Mouse (Mus musculus) stomach, embryonic 14.5 days (tissue): ENCODE data around the gene Cpne8. TPM values are rescaled to one million over a fixed set of nuclear protein-coding genes. Genes with fewer than 3 reads are reported as not detected.

Experiments
- ATAC-seq: fragments of 200-750 bp; cut with Nextera tagmentation; 2 replicates; pipeline ENCODE4 v1.8.0; 2017; ENCODE audit warnings: low read depth, moderate TSS enrichment; ENCODE audit not compliant: insufficient number of reproducible peaks, insufficient read depth, low FRiP score
- H3K27ac ChIP-seq: fragments of 300-500 bp; sonication (generic); 2 replicates; pipeline ENCODE4 v1.5.1; 2014; ENCODE audit warnings: mild to moderate bottlenecking, low read length, moderate library complexity, mixed read lengths
- H3K27me3 ChIP-seq: fragments of 300-500 bp; sonication (generic); 2 replicates; pipeline ENCODE4 v1.6.1; 2014; ENCODE audit warnings: low read length, control low read depth, mixed read lengths; ENCODE audit not compliant: control insufficient read depth, insufficient read depth
- H3K36me3 ChIP-seq: fragments of 300-500 bp; sonication (generic); 2 replicates; pipeline ENCODE4 v1.6.1; 2014; ENCODE audit warnings: mild to moderate bottlenecking, control low read depth, low read length, moderate library complexity, mixed read lengths; ENCODE audit not compliant: control insufficient read depth, insufficient read depth
- H3K4me1 ChIP-seq: fragments of 300-500 bp; sonication (generic); 2 replicates; pipeline ENCODE4 v1.6.1; 2014; ENCODE audit warnings: low read length, control low read depth, mixed read lengths; ENCODE audit not compliant: control insufficient read depth, insufficient read depth
- H3K4me2 ChIP-seq: fragments of 300-500 bp; sonication (generic); replicated peaks from 2 replicates; pipeline ENCODE4 v1.6.1; 2014; ENCODE audit warnings: low read depth, low read length, control low read depth
- H3K4me3 ChIP-seq: fragments of 300-500 bp; sonication (generic); 2 replicates; pipeline ENCODE4 v1.5.1; 2014; ENCODE audit warnings: low read depth, low read length, control low read depth
- H3K9ac ChIP-seq: fragments of 300-500 bp; sonication (generic); replicated peaks from 2 replicates; pipeline ENCODE4 v1.6.1; 2014; ENCODE audit warnings: low read depth, mild to moderate bottlenecking, control low read depth, low read length, moderate library complexity, mixed read lengths
- H3K9me3 ChIP-seq: fragments of 300-500 bp; sonication (generic); 2 replicates; pipeline ENCODE4 v1.6.1; 2016; ENCODE audit warnings: low read depth, low read length, control low read depth; ENCODE audit not compliant: control insufficient read depth
- WGBS: fragments of 180-500 bp; shearing (Covaris S2); extraction: QIAGEN DNeasy Blood & Tissue Kit; methylation state at CpG from one replicate; pipeline ENCODE4 v1.1.7; 2014; 5-methylcytosine and 5-hydroxymethylcytosine counted together
- polyA plus RNA-seq: library from polyadenylated mRNA; unstranded; fragments of >200 nt; fragmentation: Nextera tagmentation; extraction: Ambion mirVana; gene quantifications from 2 replicates; pipeline ENCODE4 v1.2.1, GENCODE M21; 2014

Cpne8 gene
- polyA plus RNA-seq, 1 experiment from 2014 or later, result 14.1 TPM

DNA sequence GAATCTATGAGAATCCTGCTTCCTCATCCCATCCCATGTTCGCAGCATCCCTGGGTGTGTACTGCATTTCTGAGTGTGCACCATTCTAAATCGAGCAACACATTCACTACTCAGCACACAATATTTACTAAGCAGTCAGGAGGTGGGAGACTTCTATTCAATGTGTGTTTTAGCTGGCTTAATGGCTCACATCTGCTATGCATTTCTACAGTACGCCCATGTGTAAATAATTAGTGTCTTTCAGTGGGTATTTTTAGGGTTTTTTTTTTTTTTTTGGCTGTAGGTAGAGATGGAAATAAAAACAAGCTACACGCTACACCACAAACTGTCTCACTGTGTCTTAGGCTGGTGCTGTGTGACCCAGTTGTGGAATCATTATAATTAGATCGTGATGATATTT is 75.6 kb downstream of the Cpne8 start:
- H3K4me2 ChIP-seq, result no peak overlapping the region
- no peak overlapping the region for H3K27ac ChIP-seq
- no peaks in the 10 kb centered on the region for H3K9me3 ChIP-seq
- H3K4me1 ChIP-seq, result no peaks in the 10 kb centered on the region
- no peaks in the 10 kb centered on the region for H3K36me3 ChIP-seq
- no peak overlapping the region for H3K4me3 ChIP-seq
- no peak for ATAC-seq
- no peak overlapping the region for H3K9ac ChIP-seq
- 84% methylated on average over 5 of the region's 5 CpGs for WGBS
- no peaks in the 10 kb centered on the region for H3K27me3 ChIP-seq

DNA sequence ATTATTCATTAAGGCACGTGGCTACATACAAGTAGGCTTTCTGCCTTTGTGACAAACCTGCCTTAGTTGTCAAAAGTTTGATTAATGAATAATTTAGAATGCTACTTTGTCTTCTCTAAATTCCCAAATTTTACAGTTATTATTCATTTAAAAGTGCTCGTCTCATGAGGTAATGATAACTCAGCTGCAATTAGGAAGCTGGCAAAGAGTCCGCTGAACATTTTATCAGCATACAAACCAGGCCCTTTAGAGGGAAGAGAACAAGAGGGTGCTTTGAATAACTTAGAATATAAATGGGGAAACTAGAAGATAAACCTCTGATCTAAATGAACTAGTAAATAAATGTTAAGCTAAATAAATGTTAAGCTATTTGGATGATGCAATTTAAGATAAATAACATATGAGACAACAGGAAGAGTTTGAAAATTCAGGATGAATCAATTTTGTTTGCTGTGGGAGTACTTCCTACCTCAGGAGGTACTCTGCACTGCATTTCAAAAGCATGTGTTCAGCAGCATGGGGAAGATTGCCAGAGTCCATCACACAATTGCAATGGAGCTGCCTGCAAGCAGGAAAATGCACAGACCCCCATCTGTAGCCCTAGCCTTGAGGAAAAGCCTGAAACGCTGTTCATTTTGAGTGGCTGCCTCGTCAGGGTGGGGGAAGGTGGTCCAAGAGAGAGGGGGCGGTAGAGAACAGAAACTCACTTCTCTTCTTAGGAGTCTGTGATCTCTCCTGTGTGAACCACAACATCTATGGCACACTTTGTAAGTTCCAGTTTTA is 81.3 kb downstream of the Cpne8 start:
- H3K9me3 ChIP-seq, result no peaks in the 10 kb centered on the region
- no peaks in the 10 kb centered on the region for H3K36me3 ChIP-seq
- no peak overlapping the region for H3K4me2 ChIP-seq
- H3K4me3 ChIP-seq, result no peak overlapping the region
- H3K27me3 ChIP-seq, result no peaks in the 10 kb centered on the region
- no peak for ATAC-seq
- H3K4me1 ChIP-seq, result no peaks in the 10 kb centered on the region
- no peak overlapping the region for H3K27ac ChIP-seq
- 65% methylated on average over 6 of the region's 6 CpGs for WGBS
- H3K9ac ChIP-seq, result no peak overlapping the region

DNA sequence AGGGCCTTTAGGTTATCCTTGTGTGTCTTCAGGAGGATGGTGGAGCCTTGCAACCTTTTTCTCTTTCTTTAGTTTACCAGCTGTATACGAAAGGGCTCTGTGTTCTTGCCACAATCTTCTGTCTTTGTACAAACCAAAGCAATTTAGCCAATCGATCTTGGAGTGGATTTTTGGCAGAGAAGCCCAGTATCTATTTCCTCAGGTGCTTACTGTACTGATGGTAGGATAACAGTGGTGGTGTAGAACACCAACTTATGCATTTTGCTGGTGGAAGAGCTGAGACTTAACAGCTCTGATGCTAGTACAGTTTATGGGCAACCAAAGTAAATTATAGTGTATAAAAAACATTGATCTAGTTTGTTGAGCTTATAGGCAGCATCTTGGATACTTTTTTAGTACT is 83.6 kb downstream of the Cpne8 start:
- H3K4me1 ChIP-seq, result no peaks in the 10 kb centered on the region
- no peak overlapping the region for H3K27ac ChIP-seq
- 83% methylated on average over 2 of the region's 2 CpGs for WGBS
- no peak overlapping the region for H3K4me2 ChIP-seq
- ATAC-seq, result no peak
- no peaks in the 10 kb centered on the region for H3K36me3 ChIP-seq
- H3K4me3 ChIP-seq, result no peak overlapping the region
- H3K9ac ChIP-seq, result no peak overlapping the region
- H3K27me3 ChIP-seq, result no peaks in the 10 kb centered on the region
- H3K9me3 ChIP-seq, result no peaks in the 10 kb centered on the region

DNA sequence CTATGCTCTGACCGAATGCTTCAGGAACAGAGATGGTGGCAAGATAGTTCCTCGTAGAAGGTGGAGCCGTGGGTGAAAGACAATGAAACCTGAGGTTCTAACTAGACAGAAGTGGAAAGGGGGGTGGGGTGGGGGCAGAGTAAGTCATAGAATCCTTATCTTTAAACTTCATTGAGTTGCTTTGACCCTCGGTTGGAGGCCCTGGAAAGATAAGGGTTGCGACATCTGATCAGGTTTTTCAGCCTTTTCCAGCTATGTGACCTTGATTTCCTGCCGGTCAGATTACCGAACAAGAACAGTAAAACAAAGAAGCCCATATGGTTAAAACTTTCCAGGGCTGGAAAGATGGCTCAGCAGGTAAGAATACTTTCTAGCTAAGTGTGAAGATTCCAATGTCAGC is 89.6 kb downstream of the Cpne8 start:
- ATAC-seq, result no peak
- H3K27me3 ChIP-seq, result no peaks in the 10 kb centered on the region
- H3K27ac ChIP-seq, result no peak overlapping the region
- WGBS, result 52% methylated on average over 7 of the region's 7 CpGs
- H3K4me3 ChIP-seq, result no peak overlapping the region
- no peaks in the 10 kb centered on the region for H3K36me3 ChIP-seq
- H3K9ac ChIP-seq, result no peak overlapping the region
- no peaks in the 10 kb centered on the region for H3K4me1 ChIP-seq
- H3K9me3 ChIP-seq, result no peaks in the 10 kb centered on the region
- H3K4me2 ChIP-seq, result no peak overlapping the region

DNA sequence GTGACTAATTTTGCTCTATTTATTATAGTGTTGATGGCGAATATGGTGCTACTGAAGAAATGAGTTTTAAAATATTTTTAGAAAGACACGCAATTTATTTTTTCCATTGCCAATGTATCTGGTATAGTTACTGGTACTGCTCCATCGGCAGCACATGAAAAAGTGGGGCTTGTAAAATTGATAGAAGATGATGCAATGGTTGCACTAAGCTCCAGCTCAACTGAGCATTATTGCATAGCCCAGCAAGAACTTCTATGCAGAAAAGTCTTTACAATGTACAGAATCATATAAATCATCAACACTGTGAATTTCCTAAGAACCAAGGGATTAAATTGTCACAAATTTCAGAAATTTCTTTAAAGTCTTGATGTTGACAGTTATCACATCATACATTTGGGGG is 101.8 kb downstream of the Cpne8 start:
- no peaks in the 10 kb centered on the region for H3K4me1 ChIP-seq
- no peak overlapping the region for H3K27ac ChIP-seq
- ATAC-seq, result no peak

DNA sequence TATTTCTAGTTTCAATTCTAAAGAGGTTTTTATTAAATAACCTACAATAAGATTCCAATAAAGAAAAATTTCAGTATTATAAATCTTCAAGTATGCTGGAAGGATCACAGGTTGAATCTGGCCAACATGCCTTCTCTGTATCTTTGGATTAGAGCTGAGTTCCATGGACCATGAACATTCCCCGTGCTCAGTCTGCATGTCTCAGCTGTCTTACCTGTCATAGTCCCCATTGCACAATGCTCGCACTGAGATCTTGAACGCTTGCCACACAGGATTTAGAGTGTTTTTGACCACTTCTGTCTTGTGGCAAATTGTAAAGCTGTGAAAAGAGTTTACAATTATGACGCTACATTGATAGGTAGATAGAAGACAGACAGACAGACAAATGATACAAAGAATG is 110.0 kb downstream of the Cpne8 start:
- Histone ChIP-seq H3K36me3 (no peaks in the 10 kb centered on the region), H3K4me3 (no peak overlapping the region), H3K4me2 (no peak overlapping the region), H3K9me3 (no peaks in the 10 kb centered on the region), H3K27ac (no peak overlapping the region), H3K9ac (no peak overlapping the region), H3K4me1 (no peaks in the 10 kb centered on the region), H3K27me3 (no peaks in the 10 kb centered on the region)
- no peak for ATAC-seq
- WGBS, result 88% methylated on average over 4 of the region's 4 CpGs

More for the DNA sequence above, 101.8 kb downstream of the Cpne8 start:
- Histone ChIP-seq H3K27me3 (no peaks in the 10 kb centered on the region), H3K9ac (no peak overlapping the region), H3K4me2 (no peak overlapping the region), H3K36me3 (no peaks in the 10 kb centered on the region), H3K4me3 (no peak overlapping the region), H3K9me3 (no peaks in the 10 kb centered on the region)
- 88% methylated on average over 3 of the region's 3 CpGs for WGBS

DNA sequence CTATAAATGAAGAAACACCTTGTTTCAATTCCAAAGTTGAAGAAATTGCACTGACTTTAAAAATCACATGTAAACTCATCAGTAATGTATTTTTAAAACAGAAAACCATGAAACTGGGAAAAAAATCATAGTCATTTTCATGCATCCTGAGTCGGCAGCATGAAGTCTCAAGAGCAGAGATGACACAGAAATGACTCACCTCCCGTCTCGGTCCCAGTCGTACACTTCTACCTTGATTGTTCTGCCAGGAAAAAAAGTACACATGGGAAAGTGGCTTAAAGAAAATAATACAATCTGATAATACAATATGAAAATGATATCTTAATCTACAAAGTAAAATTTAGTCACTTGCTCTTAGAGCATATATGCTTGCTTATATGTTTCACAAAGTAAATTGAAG is 111.2 kb downstream of the Cpne8 start:
- Histone ChIP-seq H3K36me3 (no peaks in the 10 kb centered on the region), H3K4me1 (no peaks in the 10 kb centered on the region), H3K4me3 (no peak overlapping the region), H3K27ac (no peak overlapping the region), H3K27me3 (no peaks in the 10 kb centered on the region), H3K9ac (no peak overlapping the region), H3K4me2 (no peak overlapping the region), H3K9me3 (no peaks in the 10 kb centered on the region)
- 79% methylated on average over 4 of the region's 4 CpGs for WGBS
- no peak for ATAC-seq

DNA sequence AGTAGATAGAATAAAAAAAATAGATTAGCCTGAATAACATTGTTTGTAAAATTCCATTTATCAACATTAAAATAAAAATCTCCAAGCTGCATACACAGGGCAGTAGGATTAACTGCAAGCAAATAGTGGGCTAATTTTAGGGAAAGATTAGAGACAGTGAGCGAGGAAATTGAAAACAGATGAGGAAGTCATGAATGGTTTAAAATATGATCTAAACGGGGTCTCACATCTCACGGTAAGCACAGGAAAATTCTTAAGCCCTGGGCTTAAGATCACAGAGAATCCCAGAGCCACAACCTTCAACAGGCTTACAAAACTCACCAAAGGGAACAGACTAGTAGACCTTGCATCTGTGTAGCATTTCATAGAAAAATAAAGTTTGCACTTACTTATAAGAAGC is 115.2 kb downstream of the Cpne8 start:
- WGBS, result 57% methylated on average over 3 of the region's 3 CpGs

DNA sequence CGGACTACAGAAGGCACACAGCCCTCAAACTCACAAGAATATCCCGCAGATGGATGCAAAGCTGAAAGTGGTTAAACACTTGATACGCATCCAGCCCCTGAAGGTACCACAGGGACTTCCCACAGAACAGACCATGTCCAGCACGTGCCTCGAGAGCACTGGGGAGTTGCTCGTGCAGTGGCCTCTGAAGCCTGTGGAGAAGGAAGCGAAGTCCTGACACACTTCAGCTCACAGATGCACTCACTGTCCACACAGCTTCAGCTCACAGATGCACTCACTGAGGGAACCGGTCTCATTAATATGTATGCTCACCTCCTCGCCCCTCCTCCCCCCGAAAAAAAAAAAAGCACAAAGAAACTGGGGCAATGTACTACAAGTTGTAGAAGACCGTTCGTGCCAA is 117.6 kb downstream of the Cpne8 start:
- Histone ChIP-seq H3K27ac (no peak overlapping the region), H3K36me3 (no peaks in the 10 kb centered on the region), H3K9me3 (no peaks in the 10 kb centered on the region), H3K27me3 (no peaks in the 10 kb centered on the region), H3K4me1 (no peaks in the 10 kb centered on the region), H3K9ac (no peak overlapping the region), H3K4me2 (no peak overlapping the region), H3K4me3 (no peak overlapping the region)
- 84% methylated on average over 12 of the region's 12 CpGs for WGBS
- no peak for ATAC-seq

More for the DNA sequence above, 115.2 kb downstream of the Cpne8 start:
- no peaks in the 10 kb centered on the region for H3K27me3 ChIP-seq
- ATAC-seq, result no peak
- no peak overlapping the region for H3K4me3 ChIP-seq
- H3K27ac ChIP-seq, result no peak overlapping the region
- H3K9me3 ChIP-seq, result no peaks in the 10 kb centered on the region
- H3K9ac ChIP-seq, result no peak overlapping the region
- H3K4me1 ChIP-seq, result no peaks in the 10 kb centered on the region
- H3K36me3 ChIP-seq, result no peaks in the 10 kb centered on the region
- no peak overlapping the region for H3K4me2 ChIP-seq
